Mouse (Mus musculus) megakaryocyte-erythroid progenitor cell, adult 5-6 weeks (primary cell): ENCODE data around the gene Umps. TPM values are rescaled to one million over a fixed set of nuclear protein-coding genes. Genes with fewer than 3 reads are reported as not detected.

Experiments used
- total RNA-seq, 2 experiments: library from RNA; stranded (forward) in 1 of 2; stranded (reverse) in 1 of 2; fragments of 200-1000, 215-1000 nt in 1 of 2; fragments of >200 nt in 1 of 2; fragmentation: Nextera tagmentation in 1 of 2; gene quantifications; 2 replicates each; pipeline ENCODE4 v1.2.3; 2014 to 2017

The Umps gene
- total RNA-seq, 2 experiments from 2014 or later = 69.3 to 104 TPM

Other genes starting within 250 kb of the Umps start
- gene Muc13, start 173.0 kb downstream of the Umps start, total RNA-seq (2014; fragmentation: Nextera tagmentation) = 55.5 and 80.6 TPM in 2 replicates
- gene Muc13, start 173.0 kb downstream of the Umps start, total RNA-seq (2017) = 66.2 and 172 TPM in 2 replicates
- gene Itgb5, start 137.4 kb downstream of the Umps start, total RNA-seq (2014; fragmentation: Nextera tagmentation) = not detected in 2 replicates
- gene Itgb5, start 137.4 kb downstream of the Umps start, total RNA-seq (2017) = 0.47 and 0.53 TPM in 2 replicates